Mouse (Mus musculus): Measurements from ENCODE around the gene Gcc1.

GRCm38 (mm10) chr6:28418449-28418848 lies 9.7 kb downstream of the Gcc1 start:
- no peak for TF ChIP-seq CTCF (conservative IDR thresholded peaks at IDR 0.05; ENCODE audit: low read length)
- no peak for TF ChIP-seq POU5F1 (IDR thresholded peaks at IDR 0.05; ENCODE audit: borderline replicate concordance, low read length)
- TF ChIP-seq NANOG (IDR thresholded peaks at IDR 0.05; ENCODE audit: borderline replicate concordance, low read length), result no peak

All from E14TG2a.4 (cell line).